In genomic region chr13:56350705-56351400, GRCm38 (mm10) we compare ENCODE assay signal across 12 mouse cellular contexts. TPM values are rescaled to one million over a fixed set of nuclear protein-coding genes. Genes with fewer than 3 reads are reported as not detected.
A peak's percentile ranks its signal among the peaks of the same experiment; 100 is the strongest.
DNase-seq lines count a peak whose midpoint lies in the region; ATAC-seq and TF ChIP-seq lines count a peak whose summit lies in the region.
"Had no signal": no experiment of that assay in that cellular context is flagged by ENCODE, and none has a peak within 500 bp of the region (broad histone marks: within the 10 kb centered on the region; RNA-seq: fewer than 3 reads in every experiment).

No protein-coding gene starts in this region.

- H3K4me1 ChIP-seq in heart, embryonic 15.5 days (replicated peaks), result peaks cover 15% of the 10 kb centered on the region
- H3K4me1 ChIP-seq in heart, embryonic 11.5 days (ENCODE audit: control insufficient read depth, insufficient read depth, low read length), result 0 out of 2 replicates have a peak, but pooled peaks cover 2% of the 10 kb centered on the region
- H3K4me1 ChIP-seq in stomach, postnatal 0 days (replicated peaks; ENCODE audit: control insufficient read depth, insufficient read depth), result no peaks in the 10 kb centered on the region
- H3K4me1 ChIP-seq in liver, embryonic 12.5 days, result no peaks in the 10 kb centered on the region
- no peaks in the 10 kb centered on the region for H3K4me1 ChIP-seq in hindbrain, embryonic 16.5 days (ENCODE audit: control insufficient read depth, insufficient read depth, low read depth, low read length)

- peak; percentile 64 for DNase-seq in right cerebral cortex, adult 18-20 months
- no peak for DNase-seq in right cerebral cortex, postnatal 10 days (ENCODE audit: low spot score in 2 of 2)
- DNase-seq in layer of hippocampus, postnatal 36 days, result peak; percentile 28 to 32
- no peak for DNase-seq in stomach, postnatal 0 days (ENCODE audit: low spot score)
- DNase-seq: gastrocnemius, postnatal 36 days; kidney, adult 18-20 months had no signal

- ATAC-seq in heart, embryonic 15.5 days (replicated peaks; ENCODE audit: insufficient number of reproducible peaks, insufficient read depth, low FRiP score, low read depth), result no peak
- no peak for ATAC-seq in heart, embryonic 11.5 days (replicated peaks; ENCODE audit: insufficient number of reproducible peaks, low FRiP score, low TSS enrichment)
- no peak for ATAC-seq in stomach, postnatal 0 days (ENCODE audit: low FRiP score, low TSS enrichment)
- ATAC-seq in liver, embryonic 12.5 days, result no peak
- ATAC-seq in hindbrain, embryonic 16.5 days, result no peak
- ATAC-seq: activated CD4-positive, CD25-positive, alpha-beta regulatory T cell, adult 4 months had no signal

- no peak overlapping the region for H3K9ac ChIP-seq in heart, embryonic 15.5 days
- no peak overlapping the region for H3K9ac ChIP-seq in heart, embryonic 11.5 days (ENCODE audit: low read depth, low read length)
- H3K9ac ChIP-seq in stomach, postnatal 0 days (ENCODE audit: low read length), result no peak overlapping the region
- H3K9ac ChIP-seq in liver, embryonic 12.5 days, result no peak overlapping the region
- no peak overlapping the region for H3K9ac ChIP-seq in hindbrain, embryonic 16.5 days (ENCODE audit: low read depth, low read length)

- no peak overlapping the region for H3K4me3 ChIP-seq in heart, embryonic 15.5 days
- no peak overlapping the region for H3K4me3 ChIP-seq in heart, embryonic 11.5 days (ENCODE audit: low read depth, low read length)
- no peak overlapping the region for H3K4me3 ChIP-seq in stomach, postnatal 0 days (ENCODE audit: low read depth, low read length)
- H3K4me3 ChIP-seq in liver, embryonic 12.5 days, result no peak overlapping the region
- no peak overlapping the region for H3K4me3 ChIP-seq in hindbrain, embryonic 16.5 days (ENCODE audit: low read length)

- WGBS in heart, embryonic 15.5 days, result 49% methylated on average over 14 of the region's 14 CpGs
- 70% methylated on average over 14 of the region's 14 CpGs for WGBS in heart, embryonic 11.5 days (ENCODE audit: insufficient replicate concordance)
- 52% methylated on average over 14 of the region's 14 CpGs for WGBS in stomach, postnatal 0 days
- WGBS in liver, embryonic 12.5 days (ENCODE audit: insufficient replicate concordance), result 64% methylated on average over 14 of the region's 14 CpGs
- WGBS in hindbrain, embryonic 16.5 days, result 82% methylated on average over 14 of the region's 14 CpGs

- 0 out of 2 replicates have a peak overlapping the region, but pooled peaks have one; percentile 37 for H3K27ac ChIP-seq in heart, embryonic 15.5 days
- H3K27ac ChIP-seq in heart, embryonic 11.5 days (ENCODE audit: low read depth, low read length), result no peak overlapping the region
- peak overlapping the region; percentile 25; the same call in 1 of the 2 replicates for H3K27ac ChIP-seq in stomach, postnatal 0 days (replicated peaks)
- H3K27ac ChIP-seq in liver, embryonic 12.5 days, result no peak overlapping the region
- no peak overlapping the region for H3K27ac ChIP-seq in hindbrain, embryonic 16.5 days (ENCODE audit: low read depth, low read length)
- H3K27ac ChIP-seq: macrophage had no signal

- TF ChIP-seq EP300 in stomach, postnatal 0 days (optimal IDR thresholded peaks at IDR 0.05), result no peak

- H3K4me2 ChIP-seq in heart, embryonic 15.5 days, result no peak overlapping the region
- no peak overlapping the region for H3K4me2 ChIP-seq in heart, embryonic 11.5 days
- H3K4me2 ChIP-seq in stomach, postnatal 0 days (replicated peaks; ENCODE audit: low read depth), result no peak overlapping the region
- H3K4me2 ChIP-seq in liver, embryonic 12.5 days, result no peak overlapping the region
- H3K4me2 ChIP-seq in hindbrain, embryonic 16.5 days (ENCODE audit: low read length), result no peak overlapping the region

- no peaks in the 10 kb centered on the region for H3K36me3 ChIP-seq in heart, embryonic 15.5 days
- H3K36me3 ChIP-seq in heart, embryonic 11.5 days (ENCODE audit: control insufficient read depth, insufficient read depth, low read length), result no peaks in the 10 kb centered on the region
- H3K36me3 ChIP-seq in stomach, postnatal 0 days (ENCODE audit: control insufficient read depth, insufficient read depth, low read length), result no peaks in the 10 kb centered on the region
- H3K36me3 ChIP-seq in liver, embryonic 12.5 days, result no peaks in the 10 kb centered on the region
- no peaks in the 10 kb centered on the region for H3K36me3 ChIP-seq in hindbrain, embryonic 16.5 days (ENCODE audit: control insufficient read depth, insufficient read depth, low read length)

- TF ChIP-seq CTCF in stomach, postnatal 0 days (IDR thresholded peaks at IDR 0.05; ENCODE audit: low read depth), result no peak

- no peaks in the 10 kb centered on the region for H3K9me3 ChIP-seq in heart, embryonic 15.5 days (replicated peaks)
- H3K9me3 ChIP-seq in heart, embryonic 11.5 days (replicated peaks; ENCODE audit: control insufficient read depth, low read length), result no peaks in the 10 kb centered on the region
- no peaks in the 10 kb centered on the region for H3K9me3 ChIP-seq in stomach, postnatal 0 days (ENCODE audit: control insufficient read depth, low read length)
- no peaks in the 10 kb centered on the region for H3K9me3 ChIP-seq in liver, embryonic 12.5 days (replicated peaks)
- H3K9me3 ChIP-seq in hindbrain, embryonic 16.5 days (ENCODE audit: control insufficient read depth, low read length), result no peaks in the 10 kb centered on the region

- 0 out of 2 replicates have a peak, but pooled peaks cover 7% of the 10 kb centered on the region for H3K27me3 ChIP-seq in heart, embryonic 15.5 days
- peaks cover under 1% of the 10 kb centered on the region for H3K27me3 ChIP-seq in heart, embryonic 11.5 days (ENCODE audit: control insufficient read depth, insufficient read depth, low read length)
- no peaks in the 10 kb centered on the region for H3K27me3 ChIP-seq in stomach, postnatal 0 days (ENCODE audit: control insufficient read depth, insufficient read depth, low read length)
- H3K27me3 ChIP-seq in liver, embryonic 12.5 days (replicated peaks), result no peaks in the 10 kb centered on the region
- no peaks in the 10 kb centered on the region for H3K27me3 ChIP-seq in hindbrain, embryonic 16.5 days (replicated peaks; ENCODE audit: control insufficient read depth, insufficient read depth, low read length)

RNA-seq across cellular contexts. Expression of gene Cxcl14, which starts 54.5 kb away (rescaled TPM):
- 1.0 and 2.1 TPM in 2 replicates for polyA plus RNA-seq in heart, embryonic 15.5 days (2015; fragmentation: Nextera tagmentation; extraction: Ambion mirVana)
- 1.7 and 3.2 TPM in 2 replicates for polyA plus RNA-seq in heart, embryonic 11.5 days (2014; fragmentation: Nextera tagmentation; extraction: Ambion mirVana)
- total RNA-seq in layer of hippocampus, postnatal 36 days (2021), result 100 to 1,000 TPM; 121 to 127 TPM
- 10.1 and 10.6 TPM in 2 replicates for polyA plus RNA-seq in stomach, postnatal 0 days (2015; fragmentation: Nextera tagmentation; extraction: Ambion mirVana)
- polyA plus RNA-seq in liver, embryonic 12.5 days (2016; fragmentation: Nextera tagmentation; extraction: Ambion mirVana), result 0.41 and 1.6 TPM in 2 replicates
- polyA plus RNA-seq in hindbrain, embryonic 16.5 days (2015; fragmentation: Nextera tagmentation; extraction: Ambion mirVana), result 7.8 and 10.2 TPM in 2 replicates
- polyA plus RNA-seq: activated CD4-positive, CD25-positive, alpha-beta regulatory T cell, adult 4 months had no signal

Comparison
In these comparisons a context has a peak if more than half of its experiments do, and no peak if none do; other contexts are left out.
1. H3K27ac ChIP-seq: peak in heart, embryonic 15.5 days (single experiment) and stomach, postnatal 0 days (single experiment); none in heart, embryonic 11.5 days (single experiment), liver, embryonic 12.5 days (single experiment) and hindbrain, embryonic 16.5 days (single experiment).
2. DNase-seq: peak in right cerebral cortex, adult 18-20 months (single experiment) and layer of hippocampus, postnatal 36 days (2 of 2); none in right cerebral cortex, postnatal 10 days (0 of 2) and stomach, postnatal 0 days (single experiment).